Mouse (Mus musculus): ENCODE measurements around the gene Gm8764.
"Not testable (repeated sequence)": the region's sequence is repeated elsewhere in the genome, so short reads cannot be mapped to it uniquely, and the experiment has no call there.

Gene Gm8764

DNA sequence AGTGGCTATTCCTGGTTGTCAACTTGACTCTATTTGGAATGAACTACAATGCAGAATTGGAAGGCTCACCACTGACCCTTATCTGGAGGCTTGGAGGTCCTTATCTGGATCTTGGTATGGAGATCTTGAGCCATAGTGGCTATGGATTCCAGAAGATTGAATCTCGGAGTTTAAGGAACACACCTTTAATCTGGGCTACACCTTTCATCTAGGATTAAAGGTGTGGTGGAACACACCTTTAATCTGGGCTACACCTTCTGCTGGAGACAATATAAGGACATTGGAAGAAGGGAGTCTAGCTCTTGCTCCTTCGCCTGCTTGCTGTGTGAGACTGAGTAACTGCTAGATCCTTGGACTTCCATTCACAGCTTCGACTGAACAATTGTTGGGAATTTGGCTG, at the start of gene Gm8764:
TSS of gene Gm8764 (plus strand) at position 301 of the 400 bp plus-strand sequence.
- not testable (repeated sequence) for DNase-seq (ENCODE audit: low spot score in 2 of 2)

DNA sequence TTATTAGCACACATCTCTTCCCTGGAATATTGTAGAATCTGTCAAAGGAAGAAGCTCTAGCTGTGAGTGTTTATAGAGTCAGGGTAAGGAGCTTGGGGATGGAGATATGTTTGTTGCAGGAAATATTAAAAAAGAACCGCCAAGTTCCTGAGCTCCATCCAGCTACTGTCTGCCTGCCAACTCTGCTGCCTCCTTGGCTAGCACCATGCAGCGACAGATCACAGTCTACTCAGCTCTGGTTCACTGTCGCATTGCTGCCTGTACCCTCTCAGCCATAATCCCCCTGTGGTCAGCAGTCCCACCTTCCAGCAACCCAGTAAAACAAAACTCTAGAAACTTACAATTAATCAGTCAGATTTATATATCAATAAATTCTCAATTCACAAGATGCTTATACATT, 49.8 kb upstream of the Gm8764 start:
- no peak for DNase-seq (ENCODE audit: low spot score in 2 of 2)

DNA sequence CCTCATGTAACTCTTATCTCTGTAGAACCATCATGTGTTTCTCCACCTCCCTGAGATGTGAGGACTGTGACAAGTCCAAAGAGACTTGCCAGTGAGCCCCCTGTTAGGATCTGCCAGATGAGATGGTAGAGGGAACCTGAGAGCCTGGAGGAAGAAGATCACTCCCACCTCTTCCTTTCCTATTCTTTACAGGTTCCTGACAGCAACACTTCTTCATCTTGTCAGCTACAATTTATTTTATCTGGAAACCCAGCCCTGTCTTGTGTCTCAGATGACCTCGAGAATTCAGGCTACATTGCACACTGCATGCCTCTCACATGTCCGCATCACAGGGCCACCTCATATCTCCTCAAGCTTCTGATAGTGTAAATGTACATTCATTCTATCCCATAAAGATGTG, 41.5 kb upstream of the Gm8764 start:
- DNase-seq (ENCODE audit: low spot score in 2 of 2), result no peak

- DNase-seq (ENCODE audit: low spot score in 2 of 2), result not testable (repeated sequence)
Observed at GRCm38 (mm10) chr10:104142687-104143086, 17.1 kb upstream of the Gm8764 start, which contains the start of gene Gm21293. Gene Gm21293 (plus strand): TSS chr10:104142987.

GRCm38 (mm10) chr10:104151197-104151596, 8.6 kb upstream of the Gm8764 start, which contains the start of gene Gm6763:
Gene Gm6763 (plus strand): TSS chr10:104151497.
- DNase-seq (ENCODE audit: low spot score in 2 of 2), result not testable (repeated sequence)

DNA sequence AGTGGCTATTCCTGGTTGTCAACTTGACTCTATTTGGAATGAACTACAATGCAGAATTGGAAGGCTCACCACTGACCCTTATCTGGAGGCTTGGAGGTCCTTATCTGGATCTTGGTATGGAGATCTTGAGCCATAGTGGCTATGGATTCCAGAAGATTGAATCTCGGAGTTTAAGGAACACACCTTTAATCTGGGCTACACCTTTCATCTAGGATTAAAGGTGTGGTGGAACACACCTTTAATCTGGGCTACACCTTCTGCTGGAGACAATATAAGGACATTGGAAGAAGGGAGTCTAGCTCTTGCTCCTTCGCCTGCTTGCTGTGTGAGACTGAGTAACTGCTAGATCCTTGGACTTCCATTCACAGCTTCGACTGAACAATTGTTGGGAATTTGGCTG, 8.4 kb downstream of the Gm8764 start, which contains the start of gene Gm21304:
TSS of gene Gm21304 (plus strand) at position 301 of the 400 bp plus-strand sequence.
- DNase-seq (ENCODE audit: low spot score in 2 of 2), result not testable (repeated sequence)

DNA sequence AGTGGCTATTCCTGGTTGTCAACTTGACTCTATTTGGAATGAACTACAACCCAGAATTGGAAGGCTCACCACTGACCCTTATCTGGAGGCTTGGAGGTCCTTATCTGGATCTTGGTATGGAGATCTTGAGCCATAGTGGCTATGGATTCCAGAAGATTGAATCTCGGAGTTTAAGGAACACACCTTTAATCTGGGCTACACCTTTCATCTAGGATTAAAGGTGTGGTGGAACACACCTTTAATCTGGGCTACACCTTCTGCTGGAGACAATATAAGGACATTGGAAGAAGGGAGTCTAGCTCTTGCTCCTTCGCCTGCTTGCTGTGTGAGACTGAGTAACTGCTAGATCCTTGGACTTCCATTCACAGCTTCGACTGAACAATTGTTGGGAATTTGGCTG, 16.9 kb downstream of the Gm8764 start, which contains the start of gene Gm21312:
TSS of gene Gm21312 (plus strand) at position 301 of the 400 bp plus-strand sequence.
- not testable (repeated sequence) for DNase-seq (ENCODE audit: low spot score in 2 of 2)

DNA sequence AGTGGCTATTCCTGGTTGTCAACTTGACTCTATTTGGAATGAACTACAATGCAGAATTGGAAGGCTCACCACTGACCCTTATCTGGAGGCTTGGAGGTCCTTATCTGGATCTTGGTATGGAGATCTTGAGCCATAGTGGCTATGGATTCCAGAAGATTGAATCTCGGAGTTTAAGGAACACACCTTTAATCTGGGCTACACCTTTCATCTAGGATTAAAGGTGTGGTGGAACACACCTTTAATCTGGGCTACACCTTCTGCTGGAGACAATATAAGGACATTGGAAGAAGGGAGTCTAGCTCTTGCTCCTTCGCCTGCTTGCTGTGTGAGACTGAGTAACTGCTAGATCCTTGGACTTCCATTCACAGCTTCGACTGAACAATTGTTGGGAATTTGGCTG, 25.4 kb downstream of the Gm8764 start, which contains the start of gene Gm20765:
TSS of gene Gm20765 (plus strand) at position 301 of the 400 bp plus-strand sequence.
- DNase-seq (ENCODE audit: low spot score in 2 of 2), result not testable (repeated sequence)

GRCm38 (mm10) chr10:104193742-104194141, 33.9 kb downstream of the Gm8764 start, which contains the start of gene Gm4340:
Gene Gm4340 (plus strand): TSS chr10:104194042.
- DNase-seq (ENCODE audit: low spot score in 2 of 2), result not testable (repeated sequence)

- DNase-seq (ENCODE audit: low spot score in 2 of 2), result no peak
Observed at GRCm38 (mm10) chr10:104209655-104210054, 49.8 kb downstream of the Gm8764 start.

- no peak for DNase-seq (ENCODE audit: low spot score in 2 of 2)
Observed at GRCm38 (mm10) chr10:104210268-104210990, 50.6 kb downstream of the Gm8764 start.

Data from cerebellum, postnatal 4 days (tissue).